Mouse (Mus musculus) embryo, embryonic 10 days (tissue): Measurements from ENCODE around the gene Abcb8.

Experiments used
- DNase-seq: peaks from one replicate; pipeline ENCODE4 v3.0.0-alpha.2; 2015; ENCODE audit warnings: low spot score

The Abcb8 gene

DNA sequence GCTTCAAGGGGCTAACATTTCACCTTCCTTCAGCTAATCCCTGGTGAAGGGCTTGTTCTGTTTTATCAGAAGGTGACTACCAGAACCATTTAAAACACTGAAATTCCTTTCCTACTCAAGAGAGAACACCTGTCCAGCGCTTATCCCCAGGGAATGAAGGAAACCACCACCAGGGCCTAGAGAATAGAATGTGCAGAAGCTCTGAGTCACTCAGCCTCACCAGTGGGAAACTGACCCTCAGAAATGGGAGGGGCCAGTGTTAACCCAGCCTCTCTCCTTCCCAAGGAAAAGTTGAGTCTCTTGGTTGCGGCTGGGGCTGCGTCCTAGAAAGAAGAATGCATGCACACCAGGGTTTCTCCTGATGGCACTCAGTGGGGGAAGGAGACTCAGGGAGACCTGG is 61.6 kb downstream of the Abcb8 start:
- no peak for DNase-seq

- no peak for DNase-seq
Observed at GRCm38 (mm10) chr5:24455613-24456012, 62.1 kb downstream of the Abcb8 start.
